Mouse (Mus musculus): ENCODE data around the gene Cacna2d3.

GRCm38 (mm10) chr14:29599428-29599827, 122.2 kb downstream of the Cacna2d3 start:
- no peak for TF ChIP-seq CTCF (IDR thresholded peaks at IDR 0.05; ENCODE audit: low read depth)
- TF ChIP-seq EP300 (IDR thresholded peaks at IDR 0.05; ENCODE audit: low read depth): no peak

Measured in liver, embryonic 14.5 days (tissue).